Mouse (Mus musculus): ENCODE results near the gene Abcd3.

DNA sequence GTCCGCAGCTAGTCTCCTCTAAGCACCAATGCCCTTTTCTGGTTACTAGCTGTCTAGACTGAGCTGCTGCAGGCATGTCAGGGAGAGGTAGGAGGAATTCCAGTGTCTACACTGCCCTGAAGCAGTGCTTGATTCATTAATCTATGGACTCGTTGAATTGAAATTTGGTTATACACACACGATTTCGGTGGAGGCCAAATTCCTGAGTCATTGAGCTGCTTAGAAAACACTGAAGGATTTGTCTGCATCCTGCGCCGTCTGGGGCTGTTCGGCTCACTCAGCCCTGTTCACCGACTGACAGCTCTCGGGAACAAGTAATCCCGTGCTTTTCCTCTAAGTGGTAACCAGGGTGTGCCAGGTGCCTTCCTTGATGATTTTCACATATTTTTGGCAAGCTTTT is 89.5 kb downstream of the Abcd3 start:
- no peak for TF ChIP-seq CTCF (IDR thresholded peaks at IDR 0.05)
- TF ChIP-seq EP300 (IDR thresholded peaks at IDR 0.05) = no peak

All from lung, postnatal 0 days (tissue).